Mouse (Mus musculus): ENCODE results near the gene Gnb3. TPM values are rescaled to one million over a fixed set of nuclear protein-coding genes. Genes with fewer than 3 reads are reported as not detected.
"Not testable (repeated sequence)": the region's sequence is repeated elsewhere in the genome, so short reads cannot be mapped to it uniquely, and the experiment has no call there.

The Gnb3 gene
- total RNA-seq, 1 experiment from 2014 or later, result not detected

- no peak for ATAC-seq (replicated peaks in 1 of 2; ENCODE audit: insufficient read depth in 1 of 2, low FRiP score in 2 of 2, low TSS enrichment in 1 of 2, low read depth in 1 of 2, poor library complexity in 2 of 2, severe bottlenecking in 2 of 2)
Observed at GRCm38 (mm10) chr6:124860511-124860910, 20.4 kb upstream of the Gnb3 start.

- peak; percentile 64 to 65; a peak in 3 of 4 replicates for ATAC-seq (replicated peaks in 1 of 2; ENCODE audit: insufficient read depth in 1 of 2, low FRiP score in 2 of 2, low TSS enrichment in 1 of 2, low read depth in 1 of 2, poor library complexity in 2 of 2, severe bottlenecking in 2 of 2)
Observed at GRCm38 (mm10) chr6:124859725-124860124, 19.6 kb upstream of the Gnb3 start.

- no peak for ATAC-seq (replicated peaks in 1 of 2; ENCODE audit: insufficient read depth in 1 of 2, low FRiP score in 2 of 2, low TSS enrichment in 1 of 2, low read depth in 1 of 2, poor library complexity in 2 of 2, severe bottlenecking in 2 of 2)
Observed at GRCm38 (mm10) chr6:124858561-124859318, 18.7 kb upstream of the Gnb3 start.

GRCm38 (mm10) chr6:124857840-124858530 lies 17.9 kb upstream of the Gnb3 start:
- no peak for ATAC-seq (replicated peaks in 1 of 2; ENCODE audit: insufficient read depth in 1 of 2, low FRiP score in 2 of 2, low TSS enrichment in 1 of 2, low read depth in 1 of 2, poor library complexity in 2 of 2, severe bottlenecking in 2 of 2)

GRCm38 (mm10) chr6:124856916-124857839 lies 17.1 kb upstream of the Gnb3 start, which contains the start of gene P3h3:
TSS of gene P3h3 (minus strand) at chr6:124857752.
- peak; percentile 69 to 87 for ATAC-seq (replicated peaks in 1 of 2; ENCODE audit: insufficient read depth in 1 of 2, low FRiP score in 2 of 2, low TSS enrichment in 1 of 2, low read depth in 1 of 2, poor library complexity in 2 of 2, severe bottlenecking in 2 of 2)

GRCm38 (mm10) chr6:124856321-124856720 lies 16.2 kb upstream of the Gnb3 start:
- ATAC-seq (replicated peaks in 1 of 2; ENCODE audit: insufficient read depth in 1 of 2, low FRiP score in 2 of 2, low TSS enrichment in 1 of 2, low read depth in 1 of 2, poor library complexity in 2 of 2, severe bottlenecking in 2 of 2), result no peak

GRCm38 (mm10) chr6:124854647-124855046 lies 14.6 kb upstream of the Gnb3 start:
- no peak for ATAC-seq (replicated peaks in 1 of 2; ENCODE audit: insufficient read depth in 1 of 2, low FRiP score in 2 of 2, low TSS enrichment in 1 of 2, low read depth in 1 of 2, poor library complexity in 2 of 2, severe bottlenecking in 2 of 2)

- no peak for ATAC-seq (replicated peaks in 1 of 2; ENCODE audit: insufficient read depth in 1 of 2, low FRiP score in 2 of 2, low TSS enrichment in 1 of 2, low read depth in 1 of 2, poor library complexity in 2 of 2, severe bottlenecking in 2 of 2)
Observed at GRCm38 (mm10) chr6:124850535-124850934, 10.5 kb upstream of the Gnb3 start.

- peak; percentile 78 to 90; a peak in 3 of 4 replicates for ATAC-seq (replicated peaks in 1 of 2; ENCODE audit: insufficient read depth in 1 of 2, low FRiP score in 2 of 2, low TSS enrichment in 1 of 2, low read depth in 1 of 2, poor library complexity in 2 of 2, severe bottlenecking in 2 of 2)
Observed at GRCm38 (mm10) chr6:124847305-124847704, 7.2 kb upstream of the Gnb3 start.

- no peak for ATAC-seq (replicated peaks in 1 of 2; ENCODE audit: insufficient read depth in 1 of 2, low FRiP score in 2 of 2, low TSS enrichment in 1 of 2, low read depth in 1 of 2, poor library complexity in 2 of 2, severe bottlenecking in 2 of 2)
Observed at GRCm38 (mm10) chr6:124839805-124840204, 270 bp downstream of the Gnb3 start.

- no peak for ATAC-seq (replicated peaks in 1 of 2; ENCODE audit: insufficient read depth in 1 of 2, low FRiP score in 2 of 2, low TSS enrichment in 1 of 2, low read depth in 1 of 2, poor library complexity in 2 of 2, severe bottlenecking in 2 of 2)
Observed at GRCm38 (mm10) chr6:124836411-124836810, 3.7 kb downstream of the Gnb3 start.

GRCm38 (mm10) chr6:124835531-124835930 lies 4.5 kb downstream of the Gnb3 start:
- no peak for ATAC-seq (replicated peaks in 1 of 2; ENCODE audit: insufficient read depth in 1 of 2, low FRiP score in 2 of 2, low TSS enrichment in 1 of 2, low read depth in 1 of 2, poor library complexity in 2 of 2, severe bottlenecking in 2 of 2)

- no peak for ATAC-seq (replicated peaks in 1 of 2; ENCODE audit: insufficient read depth in 1 of 2, low FRiP score in 2 of 2, low TSS enrichment in 1 of 2, low read depth in 1 of 2, poor library complexity in 2 of 2, severe bottlenecking in 2 of 2)
Observed at GRCm38 (mm10) chr6:124834512-124835081, 5.5 kb downstream of the Gnb3 start.

- ATAC-seq (replicated peaks in 1 of 2; ENCODE audit: insufficient read depth in 1 of 2, low FRiP score in 2 of 2, low TSS enrichment in 1 of 2, low read depth in 1 of 2, poor library complexity in 2 of 2, severe bottlenecking in 2 of 2), result no peak
Observed at GRCm38 (mm10) chr6:124831649-124832048, 8.4 kb downstream of the Gnb3 start.

GRCm38 (mm10) chr6:124831199-124831598 lies 8.9 kb downstream of the Gnb3 start:
- not testable (repeated sequence) for ATAC-seq (replicated peaks in 1 of 2; ENCODE audit: insufficient read depth in 1 of 2, low FRiP score in 2 of 2, low TSS enrichment in 1 of 2, low read depth in 1 of 2, poor library complexity in 2 of 2, severe bottlenecking in 2 of 2)

GRCm38 (mm10) chr6:124829799-124830700 lies 10.0 kb downstream of the Gnb3 start:
- ATAC-seq (replicated peaks in 1 of 2; ENCODE audit: insufficient read depth in 1 of 2, low FRiP score in 2 of 2, low TSS enrichment in 1 of 2, low read depth in 1 of 2, poor library complexity in 2 of 2, severe bottlenecking in 2 of 2), result peak; percentile 74 to 76
